Mouse (Mus musculus) bone marrow macrophage, adult 2 months (primary cell): ENCODE measurements around the gene Coro2a.

Source experiments
- CTCF ChIP-seq: IDR thresholded peaks from 2 replicates; pipeline ENCODE4 v1.5.1; 2012; ENCODE audit warnings: low read depth, mild to moderate bottlenecking, low read length, moderate library complexity
- POLR2A ChIP-seq: IDR thresholded peaks from 2 replicates; pipeline ENCODE4 v1.6.1; 2012; ENCODE audit warnings: mild to moderate bottlenecking, low read depth, low read length, borderline replicate concordance

GRCm38 (mm10) chr4:46487348-46487747 lies 114.7 kb downstream of the Coro2a start:
- TF ChIP-seq POLR2A = no peak
- TF ChIP-seq CTCF = no peak
